Mouse (Mus musculus): Measurements from ENCODE around the gene Kctd15.

GRCm38 (mm10) chr7:34696086-34696485 is 39.6 kb upstream of the Kctd15 start:
- TF ChIP-seq CTCF (IDR thresholded peaks at IDR 0.05; ENCODE audit: low read depth, low read length) (no peak), POLR2A (IDR thresholded peaks at IDR 0.05; ENCODE audit: extremely low read depth, insufficient read depth, low read length) (no peak)
